Mouse (Mus musculus): ENCODE measurements at regions not wholly inside any gene's neighbourhood (a gene's known extent, or its start where the extent isn't known, plus 50 kb on each side); places are given as distances from the start of the nearest gene placed in this dataset.

DNA sequence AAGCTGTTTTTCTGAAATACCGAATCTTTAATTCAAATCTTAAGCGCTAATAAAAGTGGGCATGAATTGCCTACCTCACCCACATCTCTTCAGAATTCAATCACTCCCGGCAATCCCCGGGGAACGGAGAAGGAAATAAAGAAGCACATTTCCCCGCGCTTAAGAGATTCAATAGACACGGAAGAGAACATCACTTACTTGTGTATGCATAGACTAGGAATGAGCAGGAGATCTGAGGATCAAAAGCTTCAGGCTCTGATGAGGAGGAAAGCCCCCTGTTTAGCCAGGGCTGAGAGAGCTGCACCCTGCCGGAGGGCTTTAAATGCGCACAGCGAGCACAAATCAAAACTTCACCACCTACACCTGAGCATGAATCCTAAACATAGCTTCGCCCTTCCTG, 72.0 kb upstream of the Arglu1 start:
- no peak for DNase-seq (ENCODE audit: low spot score)

DNA sequence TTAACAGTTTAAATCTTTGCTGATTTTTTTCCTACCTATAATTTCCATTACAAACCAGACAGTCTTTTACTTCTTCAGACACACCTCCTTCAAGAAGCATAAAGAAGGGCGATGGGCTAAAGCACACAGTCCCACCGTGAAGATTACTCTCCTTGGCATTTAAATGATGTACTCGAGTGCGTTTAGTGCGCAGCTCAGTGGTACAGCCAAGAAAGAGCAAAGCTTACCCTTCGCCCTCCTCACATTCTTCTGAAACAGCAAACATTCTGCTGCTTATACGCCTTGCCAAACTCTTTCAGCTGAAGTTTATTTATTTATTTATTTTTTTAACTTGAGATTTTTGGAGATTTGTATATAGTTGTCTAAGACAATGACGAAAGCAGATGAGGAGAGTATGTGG, 68.0 kb upstream of the Arglu1 start:
- DNase-seq (ENCODE audit: low spot score): no peak

DNA sequence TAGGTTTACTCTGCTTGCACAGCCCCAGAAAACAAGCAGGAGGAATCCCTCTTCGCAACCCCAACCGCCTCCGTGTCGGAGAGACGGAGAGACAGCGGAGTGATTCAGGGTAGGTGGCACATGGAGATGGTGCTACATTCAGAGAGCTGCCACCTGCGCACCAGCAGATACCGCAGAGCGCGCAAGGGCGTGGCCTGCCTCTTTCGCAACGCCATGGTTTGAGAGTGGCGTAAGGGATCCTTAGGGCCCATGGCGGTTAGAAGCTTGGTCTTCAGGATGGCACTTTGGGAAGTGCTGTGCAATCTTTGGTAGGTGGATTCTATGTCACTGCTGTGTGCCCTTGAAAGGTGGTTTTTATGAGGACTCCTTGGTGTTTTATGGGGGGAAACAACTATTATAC, 60.9 kb upstream of the Arglu1 start:
- no peak for DNase-seq (ENCODE audit: low spot score)

DNA sequence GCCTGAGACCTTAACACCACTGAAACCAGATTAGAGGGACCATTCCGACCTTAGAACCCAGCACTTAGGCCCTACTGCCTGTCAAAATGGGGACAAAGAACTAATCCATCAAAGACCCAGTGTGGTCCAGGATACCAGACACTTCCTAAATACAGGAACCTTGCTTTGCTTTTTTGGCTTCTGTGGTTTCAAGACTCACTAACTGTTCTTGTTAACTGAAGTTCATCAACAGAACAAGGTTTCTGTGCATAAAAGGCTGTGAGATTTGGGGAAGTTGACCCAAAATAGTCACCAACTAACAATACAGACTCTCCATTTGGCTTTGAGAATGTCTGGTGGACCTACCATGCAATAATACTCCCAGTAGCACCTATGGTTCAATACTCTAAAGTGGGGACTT, 56.4 kb upstream of the Arglu1 start:
- no peak for DNase-seq (ENCODE audit: low spot score)

DNA sequence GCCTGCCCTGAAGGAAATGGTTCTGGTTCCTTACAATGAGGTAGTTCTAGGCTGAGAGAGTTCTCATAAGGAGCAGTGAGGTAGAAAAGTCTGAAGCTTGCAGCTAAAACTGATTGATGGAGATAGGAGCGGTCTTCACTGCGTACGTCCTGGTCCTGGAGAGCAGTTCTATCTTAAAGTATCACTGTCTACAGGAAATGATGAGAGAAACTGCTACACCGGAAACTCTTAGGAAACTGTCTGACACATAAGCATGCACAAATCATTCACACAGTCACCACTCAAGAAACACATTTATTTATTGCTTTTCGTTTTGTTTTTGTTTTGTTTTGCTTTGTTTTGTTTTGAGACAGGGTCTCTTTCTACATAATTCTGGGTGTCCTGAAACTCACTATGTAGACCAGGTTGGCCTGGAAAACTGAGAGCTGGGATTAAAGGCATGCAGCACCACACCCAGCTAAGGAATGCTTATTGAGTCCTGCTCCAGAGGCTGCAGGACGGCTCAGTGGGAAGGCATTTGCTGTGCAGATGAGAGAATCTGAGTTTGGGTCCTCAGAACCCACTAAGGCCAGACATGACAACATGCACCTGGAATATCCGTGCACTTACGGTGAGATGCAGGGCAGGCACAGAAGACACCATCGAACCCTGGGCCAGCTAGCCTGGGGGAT, 55.4 kb upstream of the Arglu1 start:
- no peak for DNase-seq (ENCODE audit: low spot score)

Data from ovary, postnatal 36 days (tissue).